30 mouse cellular contexts compared by ENCODE assay signal in the genomic region with DNA sequence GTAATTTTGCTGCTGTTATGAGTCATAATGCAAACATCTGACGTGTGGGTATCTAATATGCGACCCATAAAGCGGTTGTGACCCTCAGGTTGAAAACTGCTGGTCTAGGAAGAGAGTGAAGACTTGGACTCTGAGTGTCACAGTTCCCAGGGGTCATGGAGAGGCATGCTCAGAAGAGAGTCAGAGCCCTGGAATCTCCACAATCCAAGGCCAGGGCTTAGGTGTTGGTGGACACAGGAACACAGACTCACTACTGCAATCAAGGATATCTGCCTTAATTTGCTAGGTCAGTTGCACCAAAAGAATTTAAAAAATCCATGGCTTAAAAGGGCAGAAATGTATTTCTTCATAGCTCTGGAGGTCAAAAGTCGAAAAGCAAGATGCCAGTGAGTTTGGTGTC. TPM values are rescaled to one million over a fixed set of nuclear protein-coding genes. Genes with fewer than 3 reads are reported as not detected.
"Had no signal": no experiment of that assay in that cellular context is flagged by ENCODE, and none has a peak within 500 bp of the region (broad histone marks: within the 10 kb centered on the region; RNA-seq: fewer than 3 reads in every experiment).

No protein-coding gene starts in this region.

- H3K27me3 ChIP-seq: hindbrain, embryonic 12.5 days; intestine, embryonic 15.5 days; kidney, embryonic 15.5 days; limb, embryonic 13.5 days; limb, embryonic 15.5 days had no signal

- H3K36me3 ChIP-seq: hindbrain, embryonic 10.5 days; hindbrain, embryonic 12.5 days; intestine, embryonic 15.5 days; kidney, embryonic 15.5 days; limb, embryonic 13.5 days; limb, embryonic 15.5 days; liver, embryonic 12.5 days had no signal

- H3K4me1 ChIP-seq: hindbrain, embryonic 12.5 days; intestine, embryonic 15.5 days; limb, embryonic 13.5 days had no signal

- H3K4me3 ChIP-seq: gastrocnemius, adult 2 months; heart, adult 2 months; hindbrain, embryonic 10.5 days; hindbrain, embryonic 12.5 days; intestine, embryonic 15.5 days; kidney, embryonic 15.5 days; limb, embryonic 13.5 days; limb, embryonic 15.5 days; liver, embryonic 12.5 days had no signal

- H3K27ac ChIP-seq: gastrocnemius, adult 2 months; heart, adult 2 months; hindbrain, embryonic 10.5 days; hindbrain, embryonic 12.5 days; hindbrain, embryonic 14.5 days; intestine, embryonic 15.5 days; kidney, embryonic 15.5 days; kidney, postnatal 0 days; limb, embryonic 13.5 days; limb, embryonic 15.5 days; liver, embryonic 12.5 days; liver, embryonic 14.5 days had no signal

- DNase-seq: gastrocnemius, adult 2 months; gastrocnemius, postnatal 10 days; gastrocnemius, postnatal 25 days; heart, adult 2 months; heart, postnatal 10 days; heart, postnatal 4 days; kidney, adult 18-20 months; kidney, adult 8-10 months; kidney, postnatal 14 days; kidney, postnatal 36 days; layer of hippocampus, adult 9-11 months; layer of hippocampus, postnatal 36 days; left cerebral cortex, postnatal 4 days had no signal

- ATAC-seq: hindbrain, embryonic 16.5 days; inflammation-experienced regulatory T-cells, adult 6 months; intestine, embryonic 15.5 days; intestine, postnatal 0 days; liver, embryonic 12.5 days had no signal

RNA-seq across cellular contexts. Expression of gene Trank1, which starts 18.3 kb away (rescaled TPM):
- total RNA-seq: gastrocnemius, adult 2 months; granulocyte monocyte progenitor cell, adult 5-6 weeks; heart, adult 2 months; heart, postnatal 25 days had no signal
- polyA plus RNA-seq: heart, embryonic 16.5 days; inflammation-experienced regulatory T-cells, adult 6 months; liver, adult 2 months; liver, embryonic 12.5 days had no signal
